Mouse (Mus musculus) adrenal gland, postnatal 36 days (tissue): ENCODE data around the gene Fn3k. TPM values are rescaled to one million over a fixed set of nuclear protein-coding genes. Genes with fewer than 3 reads are reported as not detected.

Experiments used
- DNase-seq, 2 experiments: peaks; one replicate each; pipeline ENCODE4 v3.0.0; 2021; ENCODE audit warnings: mixed read lengths in 1 of 2
- microRNA-seq: library from miRNA; unstranded; fragments of <30 nt; microRNA quantifications from one replicate; pipeline ENCODE4 v1.2.0, GENCODE M21; 2021
- total RNA-seq, 2 experiments: library from RNA; stranded (reverse); gene quantifications; 2 replicates each; pipeline ENCODE4 v1.2.3; 2021

Gene Fn3k
- total RNA-seq, 2 experiments from 2014 or later = 4.4 to 6.9 TPM

- peak; percentile 95 for DNase-seq
Measured at GRCm38 (mm10) chr11:121451753-121452635, 17.3 kb downstream of the Fn3k start, which contains the start of gene Tbcd. Tbcd (plus strand) TSS chr11:121451949.

- no peak for DNase-seq
Measured at GRCm38 (mm10) chr11:121457874-121458273, 23.2 kb downstream of the Fn3k start.

GRCm38 (mm10) chr11:121467408-121467807 lies 32.7 kb downstream of the Fn3k start:
- DNase-seq = no peak

- DNase-seq = no peak
Measured at GRCm38 (mm10) chr11:121474831-121475230, 40.1 kb downstream of the Fn3k start.

GRCm38 (mm10) chr11:121475699-121476415 lies 41.1 kb downstream of the Fn3k start:
- peak; percentile 81 to 89 for DNase-seq

GRCm38 (mm10) chr11:121479476-121480203 lies 44.9 kb downstream of the Fn3k start:
- DNase-seq = no peak

GRCm38 (mm10) chr11:121481129-121481528 lies 46.4 kb downstream of the Fn3k start:
- DNase-seq = no peak

- no peak for DNase-seq
Measured at GRCm38 (mm10) chr11:121485882-121486281, 51.2 kb downstream of the Fn3k start.

GRCm38 (mm10) chr11:121490651-121491050 lies 55.9 kb downstream of the Fn3k start:
- DNase-seq = no peak

Small RNA genes lying within 50 kb of the gene (microRNA-seq; reads per million reads assigned to microRNA genes)
- 1.2 reads per million for gene Mir7236

Other genes with a start within 250 kb of the Fn3k start
- gene Hexdc, start 230.5 kb upstream of the Fn3k start, total RNA-seq = 10 to 100 TPM in 1 of 2 experiments, 1 to 10 TPM in 1; 9.1 to 11.5 TPM
- 10 to 100 TPM; 22.6 to 30.5 TPM for gene Ogfod3, start 230.2 kb upstream of the Fn3k start, total RNA-seq
- gene Cybc1, start 205.6 kb upstream of the Fn3k start, total RNA-seq = 10 to 100 TPM; 20.6 to 21.0 TPM
- 10 to 100 TPM; 18.7 to 27.3 TPM for gene Narf, start 197.7 kb upstream of the Fn3k start, total RNA-seq
- gene Foxk2, start 174.9 kb upstream of the Fn3k start, total RNA-seq = 10 to 100 TPM; 35.0 to 45.5 TPM
- 10 to 100 TPM; 56.7 to 67.2 TPM for gene Wdr45b, start 80.5 kb upstream of the Fn3k start, total RNA-seq
- gene Rab40b, start 46.7 kb upstream of the Fn3k start, total RNA-seq = 1 to 10 TPM; 5.6 to 6.7 TPM
- 10 to 100 TPM; 15.1 to 17.8 TPM for gene Fn3krp, start 13.5 kb upstream of the Fn3k start, total RNA-seq
- 10 to 100 TPM; 31.5 to 39.4 TPM for gene Tbcd, start 17.0 kb downstream of the Fn3k start, total RNA-seq
- gene Zfp750, start 84.4 kb downstream of the Fn3k start, total RNA-seq = under 1 TPM in 1 of 2 experiments, not detected in 1; 0.40 TPM
- gene B3gntl1, start 238.2 kb downstream of the Fn3k start, total RNA-seq = 10 to 100 TPM in 1 of 2 experiments, 1 to 10 TPM in 1; 6.8 to 11.9 TPM